Mouse (Mus musculus) CH12.LX (cell line): ENCODE results near the gene Tmx2. TPM values are rescaled to one million over a fixed set of nuclear protein-coding genes. Genes with fewer than 3 reads are reported as not detected.
A peak's percentile ranks its signal among the peaks of the same experiment; 100 is the strongest.
"Not testable (repeated sequence)": the region's sequence is repeated elsewhere in the genome, so short reads cannot be mapped to it uniquely, and the experiment has no call there.

ENCODE experiments used
- DNase-seq: peaks from one replicate; pipeline ENCODE4 v3.0.0-alpha.2; 2013; ENCODE audit errors: extremely low read depth
- H3K27ac ChIP-seq: 2 replicates; pipeline ENCODE4 v1.5.1; 2012; ENCODE audit warnings: low read depth, mild to moderate bottlenecking, control low read depth, moderate library complexity; ENCODE audit not compliant: insufficient read depth
- H3K27me3 ChIP-seq: replicated peaks from 2 replicates; pipeline ENCODE3; 2012; ENCODE audit warnings: inconsistent platforms
- H3K36me3 ChIP-seq, 2 experiments: replicated peaks in 1 of 2; 2 replicates each; pipeline versions ENCODE3 to v1.6.1; 2012; ENCODE audit warnings: inconsistent platforms in 1 of 2, low read length in 1 of 2, mild to moderate bottlenecking in 1 of 2, mixed read lengths in 1 of 2, moderate library complexity in 1 of 2; ENCODE audit not compliant: control insufficient read depth in 1 of 2, insufficient read depth in 1 of 2
- H3K4me1 ChIP-seq, 2 experiments: 2 replicates each; pipeline ENCODE4 v1.6.1; 2012; ENCODE audit warnings: inconsistent platforms in 1 of 2, moderate library complexity in 1 of 2; ENCODE audit not compliant: insufficient read depth in 2 of 2, control insufficient read depth in 1 of 2
- H3K4me2 ChIP-seq: 2 replicates; pipeline ENCODE4 v1.6.1; 2012; ENCODE audit warnings: low read depth, mild to moderate bottlenecking, control low read depth; ENCODE audit not compliant: poor library complexity, insufficient read depth, severe bottlenecking
- H3K4me3 ChIP-seq, 3 experiments: fragments of 150-350 bp in 1 of 3; sonication (generic) in 1 of 3; replicated peaks in 1 of 3; 2 replicates each; pipeline versions ENCODE3 to v1.5.1; 2011 to 2012; ENCODE audit warnings: low read depth in 2 of 3, low read length in 2 of 3, mild to moderate bottlenecking in 2 of 3, moderate library complexity in 2 of 3, control low read depth in 1 of 3, improper control_type of control experiment in 1 of 3, inconsistent platforms in 1 of 3, mixed read lengths in 1 of 3; ENCODE audit not compliant: poor library complexity in 1 of 3
- H3K79me2 ChIP-seq: replicated peaks from 2 replicates; pipeline ENCODE4 v1.6.1; 2012; ENCODE audit warnings: mild to moderate bottlenecking, moderate library complexity; ENCODE audit not compliant: control insufficient read depth, poor library complexity, insufficient read depth, severe bottlenecking; ENCODE audit errors: extremely low read depth
- H3K9ac ChIP-seq: 2 replicates; pipeline ENCODE4 v1.6.1; 2012; ENCODE audit warnings: low read depth, mild to moderate bottlenecking, control low read depth, moderate library complexity; ENCODE audit not compliant: insufficient read depth
- H3K9me3 ChIP-seq: replicated peaks from 2 replicates; pipeline ENCODE3; 2012; ENCODE audit warnings: low read length, inconsistent platforms, mixed read lengths
- CHD1 ChIP-seq: IDR thresholded peaks from 2 replicates; pipeline ENCODE4 v1.6.1; 2012; ENCODE audit warnings: low read depth, low read length, improper control_type of control experiment, inconsistent platforms
- CTCF ChIP-seq, 2 experiments: IDR thresholded peaks in 1 of 2; conservative IDR thresholded peaks in 1 of 2; 2 replicates each; pipeline ENCODE4 v1.5.1; 2011 to 2012; ENCODE audit warnings: low read depth in 2 of 2, low read length in 2 of 2, improper control_type of control experiment in 1 of 2, inconsistent platforms in 1 of 2, mild to moderate bottlenecking in 1 of 2, moderate library complexity in 1 of 2
- ETS1 ChIP-seq: conservative IDR thresholded peaks from 2 replicates; pipeline ENCODE4 v1.6.1; 2012; ENCODE audit warnings: low read depth, mild to moderate bottlenecking, inconsistent platforms, low read length, improper control_type of control experiment, moderate library complexity
- MAFK ChIP-seq: IDR thresholded peaks from 2 replicates; pipeline ENCODE4 v1.6.1; 2011; ENCODE audit warnings: low read length, improper control_type of control experiment; ENCODE audit not compliant: insufficient replicate concordance
- MAX ChIP-seq: IDR thresholded peaks from 2 replicates; pipeline ENCODE4 v1.6.1; 2011; ENCODE audit warnings: low read length, improper control_type of control experiment
- MXI1 ChIP-seq: IDR thresholded peaks from 2 replicates; pipeline ENCODE4 v1.6.1; 2011; ENCODE audit warnings: mild to moderate bottlenecking, low read depth, low read length, improper control_type of control experiment
- NRF1 ChIP-seq: IDR thresholded peaks from 2 replicates; pipeline ENCODE4 v1.6.1; 2014; ENCODE audit warnings: low read depth, mild to moderate bottlenecking, inconsistent platforms, low read length, improper control_type of control experiment, moderate library complexity
- PAX5 ChIP-seq: IDR thresholded peaks from 2 replicates; pipeline ENCODE4 v1.6.1; 2012; ENCODE audit warnings: low read length, inconsistent platforms, mixed read lengths
- UBTF ChIP-seq: IDR thresholded peaks from 2 replicates; pipeline ENCODE4 v1.6.1; 2012; ENCODE audit warnings: low read depth, mild to moderate bottlenecking, inconsistent platforms, low read length, improper control_type of control experiment, moderate library complexity
- ZC3H11A ChIP-seq: IDR thresholded peaks from 2 replicates; pipeline ENCODE4 v1.6.1; 2012; ENCODE audit warnings: low read depth, mild to moderate bottlenecking, inconsistent platforms, low read length, improper control_type of control experiment
- dilution Hi-C: fragments of 300-500 bp; cut with MboI; formaldehyde crosslinking; loops from 2 replicates; pipeline ENCODE4 v1.14.3; 2020; ENCODE audit warnings: low sequenced_read_pairs; ENCODE audit not compliant: extremely low pct_unique_long_range_greater_than_20kb, extremely low pct_ligation_motif_present
- in situ Hi-C: fragments of 300-500 bp; cut with MboI; formaldehyde crosslinking; loops from 3 replicates; pipeline ENCODE4 v1.14.3; 2019; ENCODE audit warnings: low sequenced_read_pairs, low pct_ligation_motif_present, low pct_unique_long_range_greater_than_20kb, mixed read lengths
- polyA plus RNA-seq: library from polyadenylated mRNA; unstranded; fragments of >175 nt; gene quantifications from 2 replicates; pipeline ENCODE4 v1.2.1, GENCODE M21; 2012; ENCODE audit warnings: low read depth; ENCODE audit not compliant: insufficient read length
- total RNA-seq, 2 experiments: library from RNA; depleted of rRNA; stranded (reverse); fragments of 300-350 nt in 1 of 2; fragments of >200 nt in 1 of 2; gene quantifications; 2 replicates each; pipeline ENCODE4 v1.2.3; 2012 to 2014

Tmx2 gene
- total and polyA plus RNA-seq, 3 experiments = 68.1 to 76.5 (median 70.4) TPM

GRCm38 (mm10) chr2:84677968-84678880 lies 716 bp downstream of the Tmx2 start, which contains the start of the genes Gm28635 and Med19 (continued):
- no peak for TF ChIP-seq UBTF

- dilution Hi-C loops = no loop called here
- Histone ChIP-seq H3K27ac (peak overlapping the region; percentile 64; the same call in 1 of the 2 replicates), H3K4me3 (peak overlapping the region; percentile 80 to 96 (median 82)), H3K36me3 (peaks cover 28 to 49% of the 10 kb centered on the region in 2 experiments), H3K27me3 (no peaks in the 10 kb centered on the region), H3K79me2 (peaks cover 27% of the 10 kb centered on the region), H3K4me2 (peak overlapping the region; percentile 96), H3K9me3 (no peaks in the 10 kb centered on the region), H3K4me1 (peaks cover 0 to 28% of the 10 kb centered on the region in 2 experiments; a peak in 2 of 4 replicates), H3K9ac (peak overlapping the region; percentile 70)
- in situ Hi-C loops = no loop called here
- peak; percentile 24 for DNase-seq
- TF ChIP-seq CTCF (conservative IDR thresholded peaks at IDR 0.05 in 1 of 2, IDR thresholded peaks at IDR 0.05 in 1 of 2; ENCODE audit: low read depth in 2 of 2, low read length in 2 of 2) (peak in 1 of 2 experiments; percentile 57; a peak in 2 of 4 replicates), MAX (peak; percentile 59; the same call in 1 of the 2 replicates), MAFK (peak; percentile 86), NRF1 (no peak), CHD1 (0 out of 2 replicates have a peak, but pooled peaks have one; percentile 21), ETS1 (no peak), PAX5 (no peak), MXI1 (peak; percentile 33), ZC3H11A (no peak)
Measured at GRCm38 (mm10) chr2:84677270-84677967, 1.5 kb downstream of the Tmx2 start.

GRCm38 (mm10) chr2:84671535-84671934 lies 7.4 kb downstream of the Tmx2 start:
- H3K9ac ChIP-seq, H3K9me3 ChIP-seq, DNase-seq, dilution Hi-C loops, H3K27ac ChIP-seq, H3K4me2 ChIP-seq, H3K27me3 ChIP-seq, H3K79me2 ChIP-seq, H3K4me3 ChIP-seq: not testable (repeated sequence)
- peaks cover 4 to 21% of the 10 kb centered on the region in 2 experiments; a peak in 3 of 4 replicates for H3K4me1 ChIP-seq
- in situ Hi-C loops = loop anchor here (25.0 kb wide), 1 partner anchor 209 kb away; no protein-coding TSS in a partner anchor
- peaks cover 33 to 55% of the 10 kb centered on the region in 2 experiments for H3K36me3 ChIP-seq
